Mouse (Mus musculus) cerebral cortex, adult 2 months (tissue): ENCODE data around the gene Mapk13.

ENCODE experiments used
- WGBS: fragments of 180-500 bp; shearing (Covaris S2); methylation state at CpG from one replicate; pipeline ENCODE4 v1.1.7; 2018; 5-methylcytosine and 5-hydroxymethylcytosine counted together

Mapk13 gene

GRCm38 (mm10) chr17:28814529-28815097, 45.5 kb downstream of the Mapk13 start:
- 94% methylated on average over 18 of the region's 18 CpGs for WGBS

DNA sequence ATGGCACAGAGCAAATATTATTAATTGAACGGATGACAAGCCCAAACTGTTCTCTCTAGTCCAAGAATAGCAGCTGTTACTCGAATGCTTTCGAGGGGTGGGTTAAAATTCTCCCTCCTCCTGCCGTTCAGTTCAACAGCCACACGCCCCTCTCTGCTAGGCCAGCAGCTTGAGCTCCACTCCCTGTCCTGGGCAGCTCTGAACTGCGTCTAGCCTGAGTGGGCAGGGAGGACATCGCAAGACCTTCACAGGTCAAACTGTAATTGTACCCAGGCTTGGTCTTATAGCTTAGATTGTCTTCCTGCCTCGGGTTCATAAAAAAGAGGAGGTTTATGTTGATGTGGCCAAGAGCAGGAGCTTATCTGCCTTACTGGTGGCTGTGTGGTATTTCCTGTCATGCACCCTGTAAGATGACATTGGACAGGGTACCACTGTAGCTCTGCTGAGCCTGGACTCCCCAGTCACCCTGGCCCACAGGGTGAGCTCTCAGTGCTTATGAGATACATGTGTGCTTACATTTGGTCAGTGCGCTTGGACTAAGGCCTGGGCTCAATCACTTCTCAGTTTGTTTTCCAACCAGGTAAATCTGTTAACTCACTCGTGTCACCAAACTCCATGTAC, 46.4 kb downstream of the Mapk13 start:
- 75% methylated on average over 10 of the region's 10 CpGs for WGBS

DNA sequence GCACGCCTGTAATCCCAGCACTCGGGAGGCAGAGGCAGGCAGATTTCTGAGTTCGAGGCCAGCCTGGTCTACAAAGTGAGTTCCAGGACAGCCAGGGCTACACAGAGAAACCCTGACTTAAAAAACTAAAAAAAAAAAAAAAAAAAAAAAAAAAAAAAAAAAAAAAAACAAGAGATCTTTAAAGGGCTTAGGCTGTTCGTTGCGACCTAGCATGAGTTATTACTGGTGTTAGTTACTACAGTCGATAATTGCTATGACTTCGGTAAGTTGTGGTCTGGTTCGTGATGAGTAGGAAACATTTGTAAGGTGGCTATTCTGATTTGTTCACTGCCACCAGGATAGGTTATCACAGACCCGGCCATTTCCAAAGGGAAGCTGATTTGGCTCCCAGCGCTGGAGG, 47.2 kb downstream of the Mapk13 start:
- 95% methylated on average over 10 of the region's 10 CpGs for WGBS

DNA sequence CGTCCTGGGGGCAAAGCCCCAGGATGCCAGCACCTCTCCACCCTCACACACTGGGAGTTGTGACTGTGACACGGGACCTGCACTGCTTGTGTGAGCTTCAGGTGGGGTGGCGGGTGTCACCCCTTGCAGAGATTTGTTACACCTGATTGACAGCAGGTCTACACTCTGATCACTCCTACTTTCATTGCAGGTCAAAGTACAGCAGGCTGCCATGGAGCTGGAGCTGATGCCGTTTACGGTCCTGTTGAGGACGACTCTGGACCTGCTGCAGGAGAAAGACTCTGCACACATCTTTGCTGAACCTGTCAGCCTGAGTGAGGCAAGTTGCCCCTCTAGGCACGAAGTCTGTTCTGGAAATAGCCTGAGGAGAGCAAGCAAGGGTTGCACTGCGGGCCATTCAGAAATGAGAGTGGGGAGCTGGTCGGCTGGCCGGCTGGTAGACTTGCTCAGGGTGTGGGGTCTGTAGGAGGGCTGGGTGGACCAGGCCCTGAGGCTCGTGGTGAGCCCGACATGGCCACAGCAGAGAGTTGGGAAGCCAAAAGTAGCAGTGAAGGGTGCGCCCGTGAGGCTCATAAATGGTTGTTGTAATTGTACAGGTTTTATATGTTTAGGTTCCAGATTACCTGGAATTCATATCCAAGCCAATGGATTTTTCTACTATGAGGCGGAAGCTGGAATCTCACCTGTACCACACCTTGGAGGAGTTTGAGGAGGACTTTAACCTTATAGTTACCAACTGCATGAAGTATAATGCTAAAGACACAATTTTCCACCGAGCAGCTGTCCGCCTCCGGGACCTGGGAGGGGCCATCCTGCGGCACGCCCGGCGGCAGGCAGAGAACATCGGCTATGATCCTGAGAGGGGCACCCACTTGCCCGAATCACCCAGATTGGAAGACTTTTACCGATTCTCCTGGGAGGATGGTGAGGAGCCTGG, 48.0 kb downstream of the Mapk13 start:
- WGBS, result 95% methylated on average over 25 of the region's 25 CpGs

GRCm38 (mm10) chr17:28820189-28820588, 51.1 kb downstream of the Mapk13 start:
- WGBS, result 50% methylated on average over 2 of the region's 2 CpGs

- 75% methylated on average over 13 of the region's 13 CpGs for WGBS
These were observed 54.1 kb downstream of the Mapk13 start for GRCm38 (mm10) chr17:28823004-28823745.

GRCm38 (mm10) chr17:28823749-28824148, 54.7 kb downstream of the Mapk13 start:
- WGBS, result 77% methylated on average over 11 of the region's 11 CpGs

DNA sequence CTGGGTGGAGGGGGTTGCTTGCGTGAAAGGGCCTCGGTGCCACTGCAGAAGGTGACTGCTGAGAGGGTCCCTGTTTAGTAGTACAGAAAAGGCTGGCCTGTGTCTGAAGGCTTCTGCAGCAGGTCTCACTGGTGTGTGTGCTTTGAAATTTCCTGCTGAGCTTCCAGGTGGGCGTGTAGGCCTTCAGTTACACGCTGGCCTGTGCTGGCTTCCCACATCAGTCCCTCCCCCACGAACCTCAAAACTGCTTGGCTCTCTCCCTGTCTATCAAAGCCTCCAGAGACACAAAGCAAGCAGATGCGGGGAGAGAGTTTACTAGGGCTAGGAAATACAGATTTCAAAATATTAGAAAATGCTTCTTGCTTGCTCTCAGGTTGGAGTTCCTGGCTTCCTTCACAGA, 55.8 kb downstream of the Mapk13 start:
- 52% methylated on average over 6 of the region's 6 CpGs for WGBS

DNA sequence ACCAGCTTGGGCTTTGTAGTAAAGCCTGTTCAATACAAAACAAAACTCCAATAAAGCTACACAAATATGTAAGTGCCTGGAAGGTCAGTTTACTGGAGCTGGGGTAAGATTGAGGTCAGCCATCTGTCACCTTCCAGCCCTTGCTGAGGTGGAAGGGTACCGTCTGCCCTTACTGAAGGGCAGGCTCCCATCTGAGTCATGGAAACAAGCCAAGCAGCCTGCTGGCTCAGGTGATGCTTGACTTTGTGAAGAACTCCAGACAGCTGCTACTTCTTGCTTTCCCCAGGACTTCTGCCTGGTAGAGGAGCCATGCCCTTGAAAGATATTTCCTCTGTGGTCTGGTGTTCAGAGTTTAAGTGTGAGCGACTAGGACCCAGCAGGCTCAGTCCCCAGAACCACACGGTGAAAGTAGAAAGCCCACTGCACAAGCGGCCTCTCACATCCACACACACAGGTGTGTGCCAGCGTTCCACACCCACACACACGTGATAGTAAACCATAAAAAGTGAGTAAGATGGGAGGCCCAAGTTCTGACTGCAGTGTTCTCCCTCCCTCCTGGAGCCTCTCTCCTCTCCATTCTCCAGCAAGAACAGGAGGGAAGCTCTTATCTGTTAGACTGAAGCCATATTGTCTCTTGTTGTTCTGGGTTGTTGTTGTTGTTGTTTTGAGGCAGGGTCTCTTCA, 56.4 kb downstream of the Mapk13 start:
- 67% methylated on average over 6 of the region's 6 CpGs for WGBS

- WGBS, result 72% methylated on average over 8 of the region's 8 CpGs
These were observed 58.7 kb downstream of the Mapk13 start for GRCm38 (mm10) chr17:28827665-28828231.

GRCm38 (mm10) chr17:28829120-28829519, 60.0 kb downstream of the Mapk13 start:
- 81% methylated on average over 14 of the region's 14 CpGs for WGBS
